Mouse (Mus musculus) kidney, embryonic 15.5 days (tissue): ENCODE measurements at regions not wholly inside any gene's neighbourhood (a gene's known extent, or its start where the extent isn't known, plus 50 kb on each side); places are given as distances from the start of the nearest gene placed in this dataset.

Experiments used
- ATAC-seq: fragments of 200-750 bp; cut with Nextera tagmentation; replicated peaks from 2 replicates; pipeline ENCODE4 v1.8.0; 2017; ENCODE audit warnings: moderate TSS enrichment; ENCODE audit not compliant: low FRiP score
- H3K27ac ChIP-seq: fragments of 300-500 bp; sonication (generic); 2 replicates; pipeline ENCODE4 v1.5.1; 2015; ENCODE audit warnings: mild to moderate bottlenecking, inconsistent platforms
- H3K27me3 ChIP-seq: fragments of 300-500 bp; sonication (generic); 2 replicates; pipeline ENCODE4 v1.6.1; 2015; ENCODE audit warnings: inconsistent platforms
- H3K36me3 ChIP-seq: fragments of 300-500 bp; sonication (generic); 2 replicates; pipeline ENCODE4 v1.6.1; 2015; ENCODE audit warnings: inconsistent platforms
- H3K4me1 ChIP-seq: fragments of 300-500 bp; sonication (generic); 2 replicates; pipeline ENCODE4 v1.6.1; 2015; ENCODE audit warnings: inconsistent platforms
- H3K4me2 ChIP-seq: fragments of 300-500 bp; sonication (generic); 2 replicates; pipeline ENCODE4 v1.6.1; 2015; ENCODE audit warnings: moderate library complexity, mild to moderate bottlenecking, inconsistent platforms
- H3K4me3 ChIP-seq: fragments of 300-500 bp; sonication (generic); replicated peaks from 2 replicates; pipeline ENCODE4 v1.5.1; 2015; ENCODE audit warnings: mild to moderate bottlenecking, inconsistent platforms
- H3K9ac ChIP-seq: fragments of 300-500 bp; sonication (generic); 2 replicates; pipeline ENCODE4 v1.6.1; 2015; ENCODE audit warnings: mild to moderate bottlenecking, inconsistent platforms
- H3K9me3 ChIP-seq: fragments of 300-500 bp; sonication (generic); replicated peaks from 2 replicates; pipeline ENCODE4 v1.6.1; 2016; ENCODE audit warnings: inconsistent platforms
- WGBS: fragments of 180-500 bp; shearing (Covaris S2); methylation state at CpG from one replicate; pipeline ENCODE4 v1.1.7; 2015; ENCODE audit warnings: mixed read lengths; 5-methylcytosine and 5-hydroxymethylcytosine counted together

DNA sequence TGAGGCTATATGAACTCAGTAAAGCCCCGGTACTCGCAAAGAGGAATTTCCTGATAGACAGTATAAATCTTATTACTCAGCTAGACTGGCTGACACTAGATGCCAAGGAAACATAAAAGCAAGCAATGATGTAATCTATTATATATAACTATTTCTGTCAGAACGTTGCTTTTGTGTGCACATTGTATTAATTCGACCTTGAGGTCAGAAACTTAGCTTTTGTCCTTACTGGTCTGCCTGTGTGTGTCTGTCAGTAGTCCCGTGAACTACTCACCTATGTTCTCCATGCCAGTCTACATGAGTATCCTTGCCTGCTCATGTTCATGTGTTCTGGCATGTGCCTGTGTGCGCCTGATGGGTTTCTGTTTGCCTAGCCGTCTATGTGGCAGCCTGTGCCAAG is 70.5 kb downstream of the Tmx1 start:
- no peak overlapping the region for H3K4me3 ChIP-seq
- no peak overlapping the region for H3K27ac ChIP-seq
- H3K4me1 ChIP-seq, result no peaks in the 10 kb centered on the region
- no peak overlapping the region for H3K4me2 ChIP-seq
- WGBS, result 66% methylated on average over 7 of the region's 7 CpGs
- H3K9ac ChIP-seq, result no peak overlapping the region
- no peaks in the 10 kb centered on the region for H3K36me3 ChIP-seq
- no peaks in the 10 kb centered on the region for H3K9me3 ChIP-seq
- ATAC-seq, result no peak
- H3K27me3 ChIP-seq, result no peaks in the 10 kb centered on the region

DNA sequence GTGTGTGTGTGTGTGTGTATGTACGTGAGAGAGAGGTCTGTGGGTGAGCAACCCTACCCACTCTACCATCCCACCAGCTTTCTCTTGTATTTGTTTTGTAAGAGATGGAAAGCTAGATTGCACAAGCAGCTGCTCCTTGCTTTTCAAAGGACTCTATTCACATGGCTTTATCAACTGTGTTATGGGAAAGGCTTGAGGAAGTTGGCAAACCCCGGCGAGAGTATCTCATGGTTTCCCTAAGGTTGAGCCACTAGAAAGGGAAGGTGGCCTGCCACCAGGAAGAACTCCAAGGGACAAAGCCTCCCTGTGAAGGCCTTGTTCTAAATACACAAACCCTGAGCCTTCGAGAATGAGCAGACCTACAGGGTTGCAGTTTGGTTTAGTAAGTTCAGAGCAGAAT is 71.8 kb downstream of the Tmx1 start:
- Histone ChIP-seq H3K4me1 (no peaks in the 10 kb centered on the region), H3K27ac (no peak overlapping the region), H3K9ac (no peak overlapping the region), H3K9me3 (no peaks in the 10 kb centered on the region), H3K4me2 (no peak overlapping the region), H3K36me3 (no peaks in the 10 kb centered on the region), H3K4me3 (no peak overlapping the region), H3K27me3 (no peaks in the 10 kb centered on the region)
- 75% methylated on average over 4 of the region's 4 CpGs for WGBS
- no peak for ATAC-seq

DNA sequence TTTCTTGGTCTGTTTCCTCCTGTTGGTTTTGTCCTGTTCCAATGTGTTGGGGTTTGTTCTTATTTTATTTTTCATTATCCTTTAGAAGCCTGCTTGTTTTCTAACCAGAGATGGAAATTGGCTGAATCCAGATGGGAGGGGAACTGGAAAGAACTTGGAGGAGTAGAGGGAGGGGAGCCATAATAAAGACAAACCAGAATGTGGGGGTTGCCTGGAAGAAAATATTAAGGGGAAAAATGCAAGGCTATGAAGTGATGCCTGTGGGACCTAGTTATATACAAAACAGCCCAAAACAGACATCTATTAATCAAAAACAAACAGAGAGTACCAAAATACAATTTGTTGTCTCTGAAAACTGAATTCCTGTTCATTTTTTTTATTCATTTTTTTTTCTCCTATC is 78.8 kb downstream of the Tmx1 start:
- Histone ChIP-seq H3K9me3 (no peaks in the 10 kb centered on the region), H3K4me3 (no peak overlapping the region), H3K27me3 (no peaks in the 10 kb centered on the region), H3K4me2 (no peak overlapping the region), H3K27ac (no peak overlapping the region), H3K4me1 (no peaks in the 10 kb centered on the region), H3K36me3 (no peaks in the 10 kb centered on the region), H3K9ac (no peak overlapping the region)
- no peak for ATAC-seq

DNA sequence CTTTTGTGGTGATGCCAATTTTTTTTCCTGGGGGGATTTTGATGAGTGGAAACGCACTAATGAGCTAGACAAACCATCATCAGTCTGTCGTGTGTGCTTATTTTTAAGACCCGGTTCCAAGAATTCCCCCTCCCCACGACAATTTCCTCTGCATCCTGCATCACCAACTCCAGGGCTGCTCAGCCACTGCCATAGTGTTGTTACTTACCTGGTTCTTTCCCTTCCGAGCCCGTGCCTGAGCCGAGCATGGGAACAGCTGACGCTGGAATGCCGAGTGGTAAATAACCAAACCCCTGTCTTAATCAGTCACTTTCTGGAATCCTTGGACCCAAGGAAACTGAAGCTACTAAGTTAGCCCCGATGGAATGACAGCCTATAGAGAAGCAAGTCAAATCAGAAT is 79.3 kb downstream of the Tmx1 start:
- no peaks in the 10 kb centered on the region for H3K9me3 ChIP-seq
- ATAC-seq, result no peak
- H3K27me3 ChIP-seq, result no peaks in the 10 kb centered on the region
- WGBS, result 83% methylated on average over 10 of the region's 10 CpGs
- no peak overlapping the region for H3K27ac ChIP-seq
- H3K4me1 ChIP-seq, result no peaks in the 10 kb centered on the region
- H3K9ac ChIP-seq, result no peak overlapping the region
- H3K4me2 ChIP-seq, result no peak overlapping the region
- no peaks in the 10 kb centered on the region for H3K36me3 ChIP-seq
- H3K4me3 ChIP-seq, result no peak overlapping the region

DNA sequence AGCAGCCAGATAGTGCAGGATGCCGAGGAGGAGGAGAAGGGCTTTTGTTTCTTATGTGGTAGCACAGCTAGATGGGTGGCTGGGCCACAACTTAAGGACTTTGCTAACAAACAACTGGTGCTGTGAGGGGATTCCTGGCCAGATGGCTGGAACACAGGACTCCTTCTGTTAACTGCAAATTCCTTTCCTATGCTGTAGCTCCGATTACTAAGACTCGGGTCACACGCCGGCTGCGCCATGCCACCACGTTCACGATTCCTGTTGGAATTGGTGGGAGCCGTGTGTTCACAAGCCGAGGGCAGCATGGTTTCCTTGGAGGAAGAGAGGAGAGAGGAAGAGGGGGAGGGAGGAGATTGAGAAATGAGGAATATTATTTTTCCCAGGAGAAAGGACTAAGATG is 79.9 kb downstream of the Tmx1 start:
- Histone ChIP-seq H3K9ac (no peak overlapping the region), H3K9me3 (no peaks in the 10 kb centered on the region), H3K36me3 (no peaks in the 10 kb centered on the region), H3K4me1 (no peaks in the 10 kb centered on the region), H3K27ac (no peak overlapping the region), H3K4me3 (no peak overlapping the region), H3K27me3 (no peaks in the 10 kb centered on the region), H3K4me2 (no peak overlapping the region)
- WGBS, result 68% methylated on average over 10 of the region's 10 CpGs
- ATAC-seq, result no peak

DNA sequence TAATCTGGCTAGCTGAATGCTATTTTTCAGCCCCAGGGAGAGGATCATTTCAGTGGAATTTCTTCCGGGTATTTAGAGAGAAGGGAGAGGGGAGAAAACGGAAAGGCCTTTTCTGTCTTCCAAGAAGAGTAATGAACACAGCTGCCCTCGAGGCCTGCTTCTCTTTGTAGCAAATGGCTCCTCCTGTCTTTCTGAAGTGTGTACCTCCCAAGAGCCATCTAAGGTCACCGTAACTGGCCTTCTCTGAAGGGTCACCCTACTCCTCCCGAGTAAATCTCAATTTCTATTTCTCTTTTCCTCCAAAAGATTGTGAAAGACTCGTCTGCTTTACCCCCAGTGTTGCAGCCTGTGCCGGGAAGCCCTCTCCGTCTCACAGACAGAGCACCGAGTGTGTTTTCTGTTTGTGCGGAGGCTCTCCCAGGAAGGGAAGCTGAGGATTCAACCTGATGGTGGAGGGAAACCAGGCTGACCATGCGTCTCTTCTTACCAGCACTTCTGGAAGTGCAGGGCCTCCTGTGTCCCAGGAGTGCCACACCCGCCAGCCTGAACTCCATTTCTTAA is 80.6 kb downstream of the Tmx1 start:
- H3K27ac ChIP-seq, result no peak overlapping the region
- no peak for ATAC-seq
- H3K4me1 ChIP-seq, result no peaks in the 10 kb centered on the region
- 71% methylated on average over 12 of the region's 12 CpGs for WGBS
- no peak overlapping the region for H3K4me3 ChIP-seq
- no peak overlapping the region for H3K4me2 ChIP-seq
- H3K27me3 ChIP-seq, result no peaks in the 10 kb centered on the region
- no peaks in the 10 kb centered on the region for H3K9me3 ChIP-seq
- no peaks in the 10 kb centered on the region for H3K36me3 ChIP-seq
- H3K9ac ChIP-seq, result no peak overlapping the region

DNA sequence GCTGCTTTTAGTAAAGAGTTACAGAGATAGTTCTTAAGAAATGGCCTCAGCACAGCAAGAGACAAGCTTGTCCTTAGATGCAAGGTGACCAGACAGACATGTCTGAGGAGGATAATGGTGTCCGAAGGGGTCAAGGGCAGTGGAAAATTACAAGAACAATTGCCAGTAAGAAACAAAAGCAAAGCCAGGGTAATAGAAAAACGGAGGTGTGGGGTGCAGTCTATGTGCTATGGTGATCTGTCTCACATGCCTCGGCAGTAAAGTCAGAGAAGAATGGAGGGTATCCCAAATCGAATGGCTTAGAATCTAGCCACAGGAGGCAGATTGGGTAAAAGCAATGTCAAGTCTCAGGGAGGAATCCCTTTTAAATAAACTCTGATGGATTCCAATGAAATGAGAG is 86.2 kb downstream of the Tmx1 start:
- H3K27me3 ChIP-seq, result peaks cover 3% of the 10 kb centered on the region; the same call in 1 of the 2 replicates
- ATAC-seq, result no peak
- H3K4me1 ChIP-seq, result peaks cover 3% of the 10 kb centered on the region
- H3K4me2 ChIP-seq, result no peak overlapping the region
- no peak overlapping the region for H3K9ac ChIP-seq
- H3K27ac ChIP-seq, result no peak overlapping the region
- WGBS, result 72% methylated on average over 4 of the region's 4 CpGs
- no peaks in the 10 kb centered on the region for H3K9me3 ChIP-seq
- no peaks in the 10 kb centered on the region for H3K36me3 ChIP-seq
- no peak overlapping the region for H3K4me3 ChIP-seq

DNA sequence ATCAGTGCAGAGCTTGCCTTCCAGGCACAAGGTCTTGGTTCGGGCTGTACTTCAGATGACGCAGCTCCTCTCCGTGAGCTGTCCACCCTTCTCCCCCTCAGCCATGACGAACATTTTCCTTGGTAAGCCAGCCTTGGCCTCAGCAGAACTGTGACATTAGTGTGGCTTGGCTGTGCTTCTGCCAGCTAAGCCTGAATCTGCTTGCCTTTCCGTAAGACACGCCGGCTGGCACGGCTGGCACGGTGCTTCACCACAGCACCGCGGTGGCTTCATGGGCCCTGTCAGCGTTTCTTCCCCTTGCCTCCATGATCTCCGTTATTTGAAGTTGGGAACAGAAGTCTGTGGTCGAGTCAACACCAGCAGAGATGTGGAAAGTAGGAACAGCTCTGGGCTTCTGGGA is 87.0 kb downstream of the Tmx1 start:
- H3K4me2 ChIP-seq, result no peak overlapping the region
- WGBS, result 91% methylated on average over 14 of the region's 14 CpGs
- no peaks in the 10 kb centered on the region for H3K36me3 ChIP-seq
- ATAC-seq, result no peak
- no peak overlapping the region for H3K27ac ChIP-seq
- H3K4me3 ChIP-seq, result no peak overlapping the region
- H3K9me3 ChIP-seq, result no peaks in the 10 kb centered on the region
- H3K4me1 ChIP-seq, result peaks cover 7% of the 10 kb centered on the region
- no peak overlapping the region for H3K9ac ChIP-seq
- H3K27me3 ChIP-seq, result peaks cover 6% of the 10 kb centered on the region; the same call in 1 of the 2 replicates

DNA sequence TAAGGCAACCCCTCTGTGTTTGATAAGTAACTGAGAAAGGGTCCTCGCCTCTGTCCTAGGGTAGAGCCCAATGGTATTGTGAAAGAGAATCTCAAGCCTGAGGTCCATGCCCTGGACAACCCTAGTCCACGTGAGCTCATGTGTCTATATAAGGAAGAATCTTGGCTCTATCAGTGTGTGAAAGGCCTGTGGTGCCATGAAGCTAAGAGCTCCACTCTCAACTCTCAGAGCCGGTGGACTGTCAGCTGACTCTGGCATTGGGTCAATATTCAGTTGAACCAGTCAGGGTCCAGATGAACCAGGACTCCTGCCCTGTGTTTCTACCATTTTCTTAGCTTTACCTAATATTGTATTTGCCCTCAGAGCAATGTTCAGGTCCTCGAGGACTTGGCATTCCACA is 88.5 kb downstream of the Tmx1 start:
- H3K9ac ChIP-seq, result no peak overlapping the region
- H3K36me3 ChIP-seq, result no peaks in the 10 kb centered on the region
- ATAC-seq, result no peak
- peaks cover 7% of the 10 kb centered on the region for H3K4me1 ChIP-seq
- H3K9me3 ChIP-seq, result no peaks in the 10 kb centered on the region
- no peak overlapping the region for H3K4me2 ChIP-seq
- no peak overlapping the region for H3K27ac ChIP-seq
- H3K4me3 ChIP-seq, result no peak overlapping the region
- WGBS, result 92% methylated on average over 4 of the region's 4 CpGs
- peaks cover 6% of the 10 kb centered on the region; the same call in 1 of the 2 replicates for H3K27me3 ChIP-seq

DNA sequence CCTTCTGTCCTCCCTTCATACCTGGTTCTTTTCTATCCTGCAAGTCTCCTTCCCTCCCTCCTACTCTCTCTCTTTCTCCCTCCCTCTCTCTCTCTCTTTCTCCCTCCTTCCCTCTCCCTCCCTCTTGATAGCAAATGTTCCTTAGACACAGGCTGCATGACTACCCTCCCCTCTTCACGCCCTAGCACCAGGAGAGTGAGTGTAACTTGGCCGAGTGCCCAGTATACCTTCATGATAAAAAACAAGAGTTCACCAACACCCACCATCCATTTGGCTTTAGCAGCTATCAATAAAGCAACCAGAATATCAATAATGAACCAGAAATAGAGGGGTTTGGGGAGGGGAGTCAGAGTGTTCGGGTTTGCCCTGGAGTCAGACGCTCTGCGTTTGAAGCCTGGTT is 90.4 kb downstream of the Tmx1 start:
- Histone ChIP-seq H3K27me3 (peaks cover 6% of the 10 kb centered on the region; the same call in 1 of the 2 replicates), H3K9ac (no peak overlapping the region), H3K36me3 (no peaks in the 10 kb centered on the region), H3K4me2 (no peak overlapping the region), H3K27ac (no peak overlapping the region), H3K4me3 (no peak overlapping the region), H3K4me1 (peaks cover 7% of the 10 kb centered on the region), H3K9me3 (no peaks in the 10 kb centered on the region)
- ATAC-seq, result no peak
- 36% methylated on average over 5 of the region's 5 CpGs for WGBS

DNA sequence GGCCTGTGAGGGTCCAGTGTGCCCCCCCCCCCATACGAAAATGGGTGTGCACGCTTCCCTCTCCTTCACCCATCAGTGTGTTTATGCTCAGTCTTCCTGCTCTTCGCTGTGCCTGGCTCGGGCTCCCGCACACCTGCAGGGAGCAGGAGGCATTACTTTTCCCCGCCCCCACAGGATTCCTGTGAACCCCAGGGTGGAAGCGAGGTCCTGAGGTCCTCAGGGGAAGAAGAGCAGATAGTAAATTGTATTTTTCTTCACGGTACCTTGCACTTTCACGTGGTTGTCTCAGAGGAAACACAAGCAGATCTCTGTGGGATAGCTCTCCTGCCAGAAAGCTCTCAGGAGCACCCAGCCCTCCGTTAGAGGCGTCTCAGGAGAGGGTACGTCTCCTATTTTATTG is 91.4 kb downstream of the Tmx1 start:
- Histone ChIP-seq H3K4me3 (no peak overlapping the region), H3K36me3 (no peaks in the 10 kb centered on the region), H3K27ac (no peak overlapping the region), H3K9ac (no peak overlapping the region), H3K27me3 (peaks cover 6% of the 10 kb centered on the region; the same call in 1 of the 2 replicates), H3K4me2 (peak overlapping the region; percentile 32), H3K4me1 (peaks cover 7% of the 10 kb centered on the region), H3K9me3 (no peaks in the 10 kb centered on the region)
- 17% methylated on average over 12 of the region's 12 CpGs for WGBS
- ATAC-seq, result no peak

DNA sequence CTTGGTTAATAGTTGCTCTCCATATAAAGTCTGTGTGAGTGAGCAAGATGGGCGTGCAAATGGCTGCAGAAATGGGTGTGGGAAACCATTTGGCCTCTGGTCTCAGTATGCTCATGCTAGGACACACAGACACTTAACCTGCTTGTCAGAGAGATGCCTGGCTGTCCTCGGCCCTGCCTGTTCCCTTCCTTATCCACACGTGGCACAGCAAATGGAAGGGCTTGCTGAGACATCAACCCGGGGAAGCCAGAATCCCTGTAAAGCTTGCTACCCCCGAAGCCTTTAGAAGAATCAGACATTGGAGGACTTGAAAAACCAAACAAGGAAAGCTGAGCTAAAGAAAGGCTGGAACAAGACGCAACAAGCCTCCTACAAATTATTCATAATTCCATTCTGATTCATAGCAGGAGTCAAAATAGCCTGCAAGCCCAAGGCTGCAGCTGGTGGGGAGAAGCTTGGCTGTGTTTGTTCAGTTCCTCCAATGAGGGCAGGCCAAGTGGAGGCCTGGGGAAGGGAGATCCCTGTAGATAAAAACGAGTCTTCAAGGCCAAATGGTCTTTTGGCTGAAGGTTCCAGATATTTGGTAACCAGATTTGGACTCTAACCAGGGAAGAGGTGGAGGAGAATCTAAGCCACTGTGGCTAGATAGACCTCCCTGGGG is 92.1 kb downstream of the Tmx1 start:
- Histone ChIP-seq H3K4me2 (no peak overlapping the region), H3K4me1 (peaks cover 7% of the 10 kb centered on the region), H3K27ac (no peak overlapping the region), H3K27me3 (peaks cover 6% of the 10 kb centered on the region; the same call in 1 of the 2 replicates), H3K9ac (no peak overlapping the region), H3K9me3 (no peaks in the 10 kb centered on the region), H3K4me3 (no peak overlapping the region), H3K36me3 (no peaks in the 10 kb centered on the region)
- WGBS, result 51% methylated on average over 7 of the region's 7 CpGs
- ATAC-seq, result no peak

DNA sequence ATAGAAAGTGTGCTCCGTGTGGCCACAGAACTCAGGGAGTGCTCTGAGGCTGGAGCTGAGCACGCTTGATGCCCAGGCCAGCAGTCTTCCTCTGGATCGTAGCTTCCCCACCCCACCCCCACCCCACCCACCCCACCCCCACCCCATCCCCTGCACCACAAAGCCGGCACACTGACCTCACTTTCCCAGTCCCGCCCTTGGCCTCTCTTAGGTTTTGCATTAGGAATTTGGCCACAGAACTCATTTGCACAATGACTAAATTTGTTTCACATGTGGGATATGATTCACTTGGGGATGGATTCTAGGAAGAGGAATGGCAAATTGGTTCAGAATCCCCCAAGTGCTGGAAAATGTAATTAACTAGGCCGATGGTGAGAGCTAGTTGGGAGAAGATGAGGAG is 94.3 kb downstream of the Tmx1 start:
- H3K9me3 ChIP-seq, result no peaks in the 10 kb centered on the region
- 67% methylated on average over 6 of the region's 6 CpGs for WGBS

More for the DNA sequence above, 94.3 kb downstream of the Tmx1 start:
- peaks cover 6% of the 10 kb centered on the region; the same call in 1 of the 2 replicates for H3K27me3 ChIP-seq
- H3K4me3 ChIP-seq, result no peak overlapping the region
- no peak overlapping the region for H3K4me2 ChIP-seq
- no peak for ATAC-seq
- no peak overlapping the region for H3K27ac ChIP-seq
- no peak overlapping the region for H3K9ac ChIP-seq
- H3K36me3 ChIP-seq, result no peaks in the 10 kb centered on the region
- peaks cover 7% of the 10 kb centered on the region for H3K4me1 ChIP-seq
